Comparison of ENCODE assay signal across 19 mouse cellular contexts in genomic region chr1:76247126-76247525, GRCm38 (mm10).
A peak's percentile ranks its signal among the peaks of the same experiment; 100 is the strongest.
DNase-seq lines count a peak whose midpoint lies in the region; ATAC-seq lines count a peak whose summit lies in the region.
"Had no signal": no experiment of that assay in that cellular context is flagged by ENCODE, and none has a peak within 500 bp of the region (broad histone marks: within the 10 kb centered on the region; RNA-seq: fewer than 3 reads in every experiment).

No protein-coding gene starts in this region.

- no peak overlapping the region for H3K27ac ChIP-seq in limb, embryonic 11.5 days (replicated peaks; ENCODE audit: low read depth, low read length)
- H3K27ac ChIP-seq in limb, embryonic 10.5 days = no peak overlapping the region
- H3K27ac ChIP-seq in embryonic facial prominence, embryonic 10.5 days (replicated peaks) = no peak overlapping the region
- H3K27ac ChIP-seq: embryonic facial prominence, embryonic 15.5 days; forebrain, embryonic 10.5 days; forebrain, embryonic 15.5 days; hindbrain, embryonic 15.5 days had no signal

- H3K4me2 ChIP-seq in limb, embryonic 11.5 days (ENCODE audit: low read depth, severe bottlenecking) = no peak overlapping the region
- H3K4me2 ChIP-seq: embryonic facial prominence, embryonic 15.5 days; forebrain, embryonic 15.5 days; heart, embryonic 12.5 days; hindbrain, embryonic 15.5 days had no signal

- 36% methylated on average over 8 of the region's 8 CpGs for WGBS in limb, embryonic 11.5 days
- WGBS in limb, embryonic 10.5 days = 45% methylated on average over 8 of the region's 8 CpGs
- 39% methylated on average over 8 of the region's 8 CpGs for WGBS in embryonic facial prominence, embryonic 10.5 days

- DNase-seq in limb, embryonic 11.5 days (ENCODE audit: low spot score) = peak; percentile 42
- no peak for DNase-seq in limb, embryonic 10.5 days (ENCODE audit: low spot score)
- DNase-seq in embryonic facial prominence, embryonic 10.5 days (ENCODE audit: low spot score) = peak; percentile 37
- peak; percentile 29 for DNase-seq in forelimb bud, embryonic 11.5 days (ENCODE audit: low read depth, low spot score)
- no peak for DNase-seq in left cerebral cortex, adult 9 months (ENCODE audit: low spot score in 2 of 2)
- DNase-seq in layer of hippocampus, postnatal 10 days (ENCODE audit: low spot score in 2 of 2) = no peak
- DNase-seq: adrenal gland, adult 2 months; adrenal gland, postnatal 25 days; cerebellum, adult 2 months; cerebellum, postnatal 10 days; gastrocnemius, postnatal 14 days; heart, postnatal 36 days; kidney, adult 11 months had no signal

- no peak overlapping the region for H3K4me3 ChIP-seq in limb, embryonic 11.5 days (ENCODE audit: low read depth, low read length)
- H3K4me3 ChIP-seq in limb, embryonic 10.5 days = no peak overlapping the region
- H3K4me3 ChIP-seq in embryonic facial prominence, embryonic 10.5 days = no peak overlapping the region
- H3K4me3 ChIP-seq: embryonic facial prominence, embryonic 15.5 days; erythroblast, embryonic 14.5 days; forebrain, embryonic 10.5 days; forebrain, embryonic 15.5 days; heart, embryonic 12.5 days; hindbrain, embryonic 15.5 days had no signal

- ATAC-seq in limb, embryonic 11.5 days (ENCODE audit: insufficient number of reproducible peaks, low FRiP score, low TSS enrichment, low read depth) = no peak
- ATAC-seq: forebrain, embryonic 15.5 days had no signal

- no peak overlapping the region for H3K9ac ChIP-seq in limb, embryonic 11.5 days (ENCODE audit: low read length)
- H3K9ac ChIP-seq: embryonic facial prominence, embryonic 15.5 days; forebrain, embryonic 15.5 days; heart, embryonic 12.5 days; hindbrain, embryonic 15.5 days had no signal

- H3K27me3 ChIP-seq in limb, embryonic 11.5 days (ENCODE audit: control insufficient read depth, insufficient read depth, low read length) = no peaks in the 10 kb centered on the region
- no peaks in the 10 kb centered on the region for H3K27me3 ChIP-seq in limb, embryonic 10.5 days (ENCODE audit: low read depth, poor library complexity, severe bottlenecking)
- H3K27me3 ChIP-seq in embryonic facial prominence, embryonic 10.5 days (replicated peaks; ENCODE audit: low read depth, poor library complexity, severe bottlenecking) = no peaks in the 10 kb centered on the region
- H3K27me3 ChIP-seq: embryonic facial prominence, embryonic 15.5 days; forebrain, embryonic 15.5 days; heart, embryonic 12.5 days; hindbrain, embryonic 15.5 days had no signal

- no peaks in the 10 kb centered on the region for H3K9me3 ChIP-seq in limb, embryonic 11.5 days (ENCODE audit: control insufficient read depth, low read length)
- H3K9me3 ChIP-seq in limb, embryonic 10.5 days (replicated peaks) = no peaks in the 10 kb centered on the region
- H3K9me3 ChIP-seq in embryonic facial prominence, embryonic 10.5 days = no peaks in the 10 kb centered on the region
- H3K9me3 ChIP-seq: embryonic facial prominence, embryonic 15.5 days; forebrain, embryonic 10.5 days; forebrain, embryonic 15.5 days; heart, embryonic 12.5 days; hindbrain, embryonic 15.5 days had no signal

- no peaks in the 10 kb centered on the region for H3K36me3 ChIP-seq in limb, embryonic 11.5 days (ENCODE audit: control insufficient read depth, insufficient read depth, low read length)
- no peaks in the 10 kb centered on the region for H3K36me3 ChIP-seq in limb, embryonic 10.5 days
- no peaks in the 10 kb centered on the region for H3K36me3 ChIP-seq in embryonic facial prominence, embryonic 10.5 days (replicated peaks)
- H3K36me3 ChIP-seq: embryonic facial prominence, embryonic 15.5 days; forebrain, embryonic 10.5 days; forebrain, embryonic 15.5 days; heart, embryonic 12.5 days; hindbrain, embryonic 15.5 days had no signal

- H3K4me1 ChIP-seq in limb, embryonic 11.5 days (ENCODE audit: control insufficient read depth, insufficient read depth, low read length) = peaks cover 7% of the 10 kb centered on the region
- H3K4me1 ChIP-seq in limb, embryonic 10.5 days = peaks cover 28% of the 10 kb centered on the region
- H3K4me1 ChIP-seq in embryonic facial prominence, embryonic 10.5 days = peaks cover 39% of the 10 kb centered on the region

Comparison
In these comparisons a context has a peak if more than half of its experiments do, and no peak if none do; other contexts are left out.
1. DNase-seq: peak in limb, embryonic 11.5 days (single experiment), embryonic facial prominence, embryonic 10.5 days (single experiment) and forelimb bud, embryonic 11.5 days (single experiment); none in limb, embryonic 10.5 days (single experiment), left cerebral cortex, adult 9 months (0 of 2) and layer of hippocampus, postnatal 10 days (0 of 2).